Mouse (Mus musculus): ENCODE measurements around the gene Pdcd1. TPM values are rescaled to one million over a fixed set of nuclear protein-coding genes. Genes with fewer than 3 reads are reported as not detected.
"Not testable (repeated sequence)": the region's sequence is repeated elsewhere in the genome, so short reads cannot be mapped to it uniquely, and the experiment has no call there.

The Pdcd1 gene
- total RNA-seq, 1 experiment from 2014 or later: not detected

GRCm38 (mm10) chr1:94045559-94045958, 6.8 kb downstream of the Pdcd1 start:
- ATAC-seq (replicated peaks in 1 of 2; ENCODE audit: insufficient read depth in 1 of 2, low FRiP score in 2 of 2, low TSS enrichment in 1 of 2, low read depth in 1 of 2, poor library complexity in 2 of 2, severe bottlenecking in 2 of 2): no peak

DNA sequence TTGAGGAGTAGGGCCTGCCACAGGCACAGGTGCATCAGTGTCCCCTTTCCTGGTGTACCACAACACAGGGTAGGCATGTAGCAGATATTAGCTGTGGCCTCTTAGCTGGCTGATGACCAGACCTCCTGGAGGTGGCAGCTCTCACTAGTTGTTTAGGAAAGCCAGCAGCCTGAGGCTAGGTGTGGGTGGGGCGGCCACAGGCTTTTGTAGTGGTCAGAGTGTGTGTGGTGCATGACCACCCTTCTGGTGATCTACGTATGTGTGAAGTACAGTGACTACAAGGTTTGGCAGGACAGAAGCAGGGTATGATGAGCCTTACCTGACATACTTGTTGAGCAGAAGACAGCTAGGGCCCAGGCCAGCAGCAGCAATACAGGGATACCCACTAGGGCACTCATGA, 12.0 kb downstream of the Pdcd1 start:
- no peak for ATAC-seq (replicated peaks in 1 of 2; ENCODE audit: insufficient read depth in 1 of 2, low FRiP score in 2 of 2, low TSS enrichment in 1 of 2, low read depth in 1 of 2, poor library complexity in 2 of 2, severe bottlenecking in 2 of 2)

DNA sequence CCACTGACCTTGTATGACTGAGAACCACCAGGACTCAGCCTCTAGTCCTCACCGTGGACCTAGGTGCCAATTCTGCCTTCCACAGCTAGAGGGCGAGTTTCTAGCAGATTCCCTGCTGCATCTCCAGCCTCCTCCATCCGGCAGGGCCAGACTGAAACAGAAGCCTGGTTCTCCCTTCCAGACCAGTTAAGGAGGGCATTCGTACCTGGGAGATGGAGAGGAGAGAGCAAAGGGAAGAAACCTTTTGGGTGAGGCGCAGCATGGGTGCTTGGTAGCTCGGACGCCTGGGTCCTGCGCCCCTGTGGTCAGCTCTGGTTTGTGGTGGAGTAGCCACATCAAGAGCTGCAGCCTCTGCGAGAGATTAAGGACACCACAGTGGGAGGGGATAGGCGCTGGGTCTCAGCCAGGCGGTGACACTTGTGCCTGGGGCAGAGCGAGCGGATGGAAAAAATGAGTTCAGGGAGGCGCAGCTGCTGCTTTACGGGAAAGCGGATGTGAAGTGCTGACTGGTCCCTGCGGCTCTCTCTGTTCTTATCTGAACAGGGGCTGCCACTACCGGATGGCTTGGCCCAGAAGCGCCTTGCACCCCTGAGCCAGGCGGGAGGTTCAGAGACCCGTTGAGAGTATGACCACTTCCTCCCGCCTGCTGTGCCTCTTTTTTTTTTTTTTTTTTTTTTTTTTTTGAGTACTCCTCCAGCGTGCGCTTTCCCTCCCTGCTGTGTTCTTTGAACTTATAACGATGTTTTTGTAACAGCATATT, 17.2 kb downstream of the Pdcd1 start:
- peak; percentile 95 for ATAC-seq (replicated peaks in 1 of 2; ENCODE audit: insufficient read depth in 1 of 2, low FRiP score in 2 of 2, low TSS enrichment in 1 of 2, low read depth in 1 of 2, poor library complexity in 2 of 2, severe bottlenecking in 2 of 2)

DNA sequence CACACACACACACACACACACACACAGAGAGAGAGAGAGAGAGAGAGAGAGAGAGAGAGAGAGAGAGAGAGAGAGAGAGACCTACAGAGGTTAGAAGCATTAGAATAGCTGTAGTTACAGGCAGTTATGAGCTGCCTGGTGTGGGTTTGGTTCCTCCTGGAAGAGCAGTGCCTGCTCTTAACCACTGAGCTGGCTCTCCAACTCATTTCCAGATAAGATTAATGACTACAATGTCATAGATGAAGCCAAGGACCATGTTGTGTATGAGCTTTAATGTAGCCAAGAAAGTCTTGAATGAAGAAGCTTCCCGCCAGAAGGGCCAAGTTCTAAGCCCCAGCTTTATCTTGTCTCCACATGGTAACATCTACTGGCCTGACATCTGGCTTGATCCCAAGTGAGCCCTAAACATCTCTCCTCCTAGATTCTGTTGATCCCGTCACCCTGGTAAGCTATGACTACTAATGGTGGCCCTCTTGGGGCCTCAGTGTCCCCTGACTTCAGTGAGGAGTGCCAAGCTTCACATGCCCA, 19.2 kb downstream of the Pdcd1 start:
- no peak for ATAC-seq (replicated peaks in 1 of 2; ENCODE audit: insufficient read depth in 1 of 2, low FRiP score in 2 of 2, low TSS enrichment in 1 of 2, low read depth in 1 of 2, poor library complexity in 2 of 2, severe bottlenecking in 2 of 2)

DNA sequence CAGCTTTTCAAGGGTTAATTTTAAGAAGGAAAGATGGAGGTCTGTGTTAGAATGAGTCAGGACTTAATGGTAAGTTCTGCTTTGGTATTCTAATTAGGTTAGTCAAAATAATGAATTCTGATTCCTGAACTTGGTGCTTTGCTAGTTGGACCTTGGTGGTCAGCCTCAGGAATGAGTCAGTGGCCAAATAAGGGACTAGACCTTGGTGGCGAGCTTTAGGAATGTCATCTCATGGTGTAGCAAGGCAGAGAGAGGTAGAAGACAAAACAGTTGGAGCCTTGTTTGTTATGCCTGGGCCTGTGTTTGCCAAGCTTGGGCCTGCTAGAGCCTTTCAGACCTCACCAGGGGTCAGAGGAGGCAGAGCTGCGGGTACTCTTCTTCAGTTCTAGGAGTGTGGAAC, 23.6 kb downstream of the Pdcd1 start:
- no peak for ATAC-seq (replicated peaks in 1 of 2; ENCODE audit: insufficient read depth in 1 of 2, low FRiP score in 2 of 2, low TSS enrichment in 1 of 2, low read depth in 1 of 2, poor library complexity in 2 of 2, severe bottlenecking in 2 of 2)

GRCm38 (mm10) chr1:94027506-94028108, 24.7 kb downstream of the Pdcd1 start:
- no peak for ATAC-seq (replicated peaks in 1 of 2; ENCODE audit: insufficient read depth in 1 of 2, low FRiP score in 2 of 2, low TSS enrichment in 1 of 2, low read depth in 1 of 2, poor library complexity in 2 of 2, severe bottlenecking in 2 of 2)

- ATAC-seq (replicated peaks in 1 of 2; ENCODE audit: insufficient read depth in 1 of 2, low FRiP score in 2 of 2, low TSS enrichment in 1 of 2, low read depth in 1 of 2, poor library complexity in 2 of 2, severe bottlenecking in 2 of 2): no peak
Measured at GRCm38 (mm10) chr1:94020151-94020550, 32.2 kb downstream of the Pdcd1 start, which contains the start of gene Neu4. Gene Neu4, plus strand, starts transcription at chr1:94020451.

GRCm38 (mm10) chr1:94011643-94012042, 40.7 kb downstream of the Pdcd1 start:
- ATAC-seq (replicated peaks in 1 of 2; ENCODE audit: insufficient read depth in 1 of 2, low FRiP score in 2 of 2, low TSS enrichment in 1 of 2, low read depth in 1 of 2, poor library complexity in 2 of 2, severe bottlenecking in 2 of 2): no peak

DNA sequence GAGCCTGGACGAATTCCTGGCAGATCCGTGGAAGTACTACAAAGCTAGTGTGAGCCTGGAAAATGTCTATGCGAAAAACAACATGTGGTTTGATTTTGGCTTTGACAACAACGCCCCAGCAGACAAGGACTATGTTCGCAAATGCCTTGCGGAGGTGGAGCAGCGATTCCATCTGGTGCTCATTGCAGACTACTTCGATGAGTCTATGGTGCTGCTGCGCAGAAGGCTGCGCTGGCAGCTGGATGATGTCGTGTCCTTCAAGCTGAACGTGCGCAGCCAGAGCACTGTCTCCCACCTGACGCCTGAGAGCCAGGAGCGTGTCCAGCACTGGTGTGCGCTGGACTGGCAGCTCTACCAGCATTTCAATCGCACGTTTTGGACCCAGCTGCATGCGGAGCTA, 43.5 kb downstream of the Pdcd1 start:
- ATAC-seq (replicated peaks in 1 of 2; ENCODE audit: insufficient read depth in 1 of 2, low FRiP score in 2 of 2, low TSS enrichment in 1 of 2, low read depth in 1 of 2, poor library complexity in 2 of 2, severe bottlenecking in 2 of 2): not testable (repeated sequence)

GRCm38 (mm10) chr1:94005954-94006506, 46.3 kb downstream of the Pdcd1 start:
- ATAC-seq (replicated peaks in 1 of 2; ENCODE audit: insufficient read depth in 1 of 2, low FRiP score in 2 of 2, low TSS enrichment in 1 of 2, low read depth in 1 of 2, poor library complexity in 2 of 2, severe bottlenecking in 2 of 2): peak in 1 of 2 experiments; percentile 40; a peak in 2 of 4 replicates

DNA sequence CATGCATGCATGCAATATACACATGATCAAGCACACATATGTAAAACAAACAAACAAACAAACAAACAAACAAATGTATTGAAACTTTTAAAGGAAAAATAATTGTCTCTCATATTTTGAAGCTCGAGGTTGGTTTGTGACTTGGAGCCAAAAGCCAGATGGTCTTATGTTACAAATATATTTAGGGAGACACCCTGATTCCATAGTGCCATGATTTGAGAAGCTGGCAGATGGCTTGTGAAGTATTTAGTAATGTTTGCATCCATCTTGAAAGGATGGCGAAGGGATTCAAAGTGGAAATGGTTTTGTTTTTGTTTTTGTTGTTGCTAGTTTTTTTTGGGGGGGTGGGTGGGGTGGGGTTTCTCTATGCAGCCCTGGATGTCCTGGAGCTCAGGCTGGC, 51.3 kb downstream of the Pdcd1 start:
- ATAC-seq (replicated peaks in 1 of 2; ENCODE audit: insufficient read depth in 1 of 2, low FRiP score in 2 of 2, low TSS enrichment in 1 of 2, low read depth in 1 of 2, poor library complexity in 2 of 2, severe bottlenecking in 2 of 2): no peak

- 0 out of 4 replicates have a peak, but pooled peaks of 1 of the 2 experiments have one; percentile 4 for ATAC-seq (replicated peaks in 1 of 2; ENCODE audit: insufficient read depth in 1 of 2, low FRiP score in 2 of 2, low TSS enrichment in 1 of 2, low read depth in 1 of 2, poor library complexity in 2 of 2, severe bottlenecking in 2 of 2)
Measured at GRCm38 (mm10) chr1:93991491-93991890, 60.9 kb downstream of the Pdcd1 start.

DNA sequence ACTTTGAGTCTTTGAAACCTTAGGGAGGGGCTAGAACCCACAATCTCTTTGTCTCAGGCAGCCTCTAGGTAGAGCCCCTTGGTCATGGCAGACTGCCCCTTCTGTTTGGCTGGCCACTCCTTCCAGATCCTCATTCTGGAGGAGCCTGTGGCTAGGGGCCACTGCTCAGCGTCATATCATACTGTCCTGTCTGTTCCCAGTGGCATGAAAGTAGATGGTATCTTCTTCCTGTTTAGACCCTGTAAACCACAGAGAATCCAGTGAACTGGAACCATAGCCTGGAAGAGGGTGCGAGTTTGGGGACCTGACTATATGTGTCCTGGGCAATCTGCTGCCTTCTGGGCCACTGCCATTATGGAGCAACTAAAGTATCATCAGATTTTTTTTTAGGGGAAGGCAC, 61.3 kb downstream of the Pdcd1 start:
- ATAC-seq (replicated peaks in 1 of 2; ENCODE audit: insufficient read depth in 1 of 2, low FRiP score in 2 of 2, low TSS enrichment in 1 of 2, low read depth in 1 of 2, poor library complexity in 2 of 2, severe bottlenecking in 2 of 2): peak; percentile 52 to 53

DNA sequence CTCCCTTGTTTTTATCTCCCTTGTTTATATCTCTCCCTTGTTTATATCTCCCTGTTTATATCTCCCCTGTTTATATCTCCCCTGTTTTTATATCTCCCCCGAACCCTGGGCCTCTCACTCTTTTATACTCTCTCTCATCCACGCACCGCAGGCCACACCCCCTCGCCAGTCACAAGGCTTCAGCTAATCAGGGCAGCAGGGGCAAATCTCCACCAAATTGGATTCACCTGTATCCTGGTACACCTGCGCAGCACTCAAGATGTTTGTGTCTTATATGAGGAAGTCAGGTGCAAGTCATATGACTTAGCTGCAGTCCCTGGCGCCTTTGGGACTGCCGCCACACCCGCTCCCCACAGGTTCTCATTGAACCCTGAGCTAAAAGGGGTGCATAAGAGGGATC, 62.1 kb downstream of the Pdcd1 start, which contains the start of gene Gal3st2c:
Gal3st2c (plus strand) TSS at position 301 of the 400 bp plus-strand sequence.
- not testable (repeated sequence) for ATAC-seq (replicated peaks in 1 of 2; ENCODE audit: insufficient read depth in 1 of 2, low FRiP score in 2 of 2, low TSS enrichment in 1 of 2, low read depth in 1 of 2, poor library complexity in 2 of 2, severe bottlenecking in 2 of 2)

DNA sequence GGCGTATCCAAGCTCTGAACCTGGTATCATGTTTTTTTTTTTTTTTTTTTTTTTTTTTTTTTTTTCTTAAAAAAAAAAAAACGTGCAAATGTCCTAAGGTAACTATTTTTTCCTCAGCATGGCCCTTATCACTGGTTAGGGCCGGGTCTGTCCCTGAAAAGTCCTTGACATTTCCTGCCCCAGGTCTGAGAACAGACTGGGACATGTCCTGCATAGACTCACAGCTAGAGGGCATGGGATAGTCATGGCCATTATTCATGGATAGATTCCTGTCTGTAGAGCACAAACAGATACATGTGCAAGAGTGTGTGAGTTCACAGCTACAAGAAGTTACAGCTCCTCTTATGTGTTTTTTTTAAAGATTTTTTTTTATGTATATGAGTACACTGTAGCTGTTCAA, 63.6 kb downstream of the Pdcd1 start:
- ATAC-seq (replicated peaks in 1 of 2; ENCODE audit: insufficient read depth in 1 of 2, low FRiP score in 2 of 2, low TSS enrichment in 1 of 2, low read depth in 1 of 2, poor library complexity in 2 of 2, severe bottlenecking in 2 of 2): no peak
